Mouse (Mus musculus) E14TG2a.4 (cell line): ENCODE measurements around the gene Ccdc39.

ENCODE experiments used
- CTCF ChIP-seq: conservative IDR thresholded peaks from 2 replicates; pipeline ENCODE4 v1.5.1; 2014; ENCODE audit warnings: low read length
- NANOG ChIP-seq: IDR thresholded peaks from 2 replicates; pipeline ENCODE4 v1.6.1; 2014; ENCODE audit warnings: borderline replicate concordance, low read length, mixed read lengths
- POU5F1 ChIP-seq: IDR thresholded peaks from 2 replicates; pipeline ENCODE4 v1.6.1; 2014; ENCODE audit warnings: low read length, borderline replicate concordance

DNA sequence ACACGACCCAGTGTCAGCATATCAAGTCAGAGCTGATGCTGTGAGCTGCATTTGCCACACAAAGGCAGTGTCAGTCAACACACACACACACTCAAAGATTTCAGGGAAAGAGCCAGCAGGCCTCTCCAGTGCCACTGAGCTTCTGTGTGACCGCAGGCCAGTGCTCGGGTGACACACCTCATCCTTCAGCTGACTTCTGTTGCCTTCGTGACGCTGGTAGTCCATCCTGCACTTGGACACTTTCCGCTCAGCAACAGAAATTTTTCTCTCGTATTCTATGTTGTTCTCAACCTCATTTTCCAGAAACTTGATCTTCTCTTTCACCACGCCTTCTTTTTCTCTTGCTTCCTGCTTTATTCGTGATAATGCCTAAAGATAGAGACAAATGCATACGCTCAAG, 11.8 kb downstream of the Ccdc39 start:
- TF ChIP-seq CTCF (no peak), NANOG (no peak), POU5F1 (no peak)
